Mouse (Mus musculus) ES-E14 (cell line): ENCODE results near the gene Tmem141.

ENCODE experiments used
- CHD2 ChIP-seq: IDR thresholded peaks from 2 replicates; pipeline ENCODE4 v1.6.1; 2014; ENCODE audit warnings: mild to moderate bottlenecking, low read depth, low read length, inconsistent platforms
- HCFC1 ChIP-seq: IDR thresholded peaks from 2 replicates; pipeline ENCODE4 v1.6.1; 2012; ENCODE audit warnings: low read length, inconsistent platforms, borderline replicate concordance; ENCODE audit not compliant: insufficient read depth
- ZC3H11A ChIP-seq: IDR thresholded peaks from 2 replicates; pipeline ENCODE4 v1.6.1; 2012; ENCODE audit warnings: low read depth, mild to moderate bottlenecking, inconsistent platforms, low read length, borderline replicate concordance

GRCm38 (mm10) chr2:25634046-25634445 lies 12.2 kb upstream of the Tmem141 start:
- TF ChIP-seq HCFC1 (no peak), CHD2 (no peak), ZC3H11A (no peak)
